Mouse (Mus musculus) ES-CJ7 (cell line): ENCODE data around the gene Parp11.

ENCODE experiments used
- DNase-seq: peaks from one replicate; pipeline ENCODE4 v3.0.0; 2011; ENCODE audit warnings: low read depth, low spot score

Gene Parp11

DNA sequence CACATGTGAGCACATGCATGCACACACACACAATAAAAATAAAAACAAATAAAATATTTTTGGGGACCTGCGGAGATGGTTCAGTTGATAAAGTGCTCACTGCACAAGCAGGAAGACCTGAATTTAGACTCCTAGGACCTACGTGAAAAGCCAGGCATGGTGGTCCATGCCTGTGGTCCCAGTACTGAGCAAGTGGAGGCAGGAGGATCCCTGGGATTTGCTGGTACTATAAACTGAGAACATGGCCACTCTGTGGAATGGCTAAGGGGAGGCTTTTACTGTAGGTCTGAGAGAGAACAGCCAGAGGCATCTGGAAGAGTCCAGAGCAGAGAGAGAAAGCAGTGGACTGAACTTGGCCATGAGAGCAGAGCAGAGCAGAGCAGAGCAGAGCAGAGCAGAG, 48.6 kb downstream of the Parp11 start:
- DNase-seq, result no peak

DNA sequence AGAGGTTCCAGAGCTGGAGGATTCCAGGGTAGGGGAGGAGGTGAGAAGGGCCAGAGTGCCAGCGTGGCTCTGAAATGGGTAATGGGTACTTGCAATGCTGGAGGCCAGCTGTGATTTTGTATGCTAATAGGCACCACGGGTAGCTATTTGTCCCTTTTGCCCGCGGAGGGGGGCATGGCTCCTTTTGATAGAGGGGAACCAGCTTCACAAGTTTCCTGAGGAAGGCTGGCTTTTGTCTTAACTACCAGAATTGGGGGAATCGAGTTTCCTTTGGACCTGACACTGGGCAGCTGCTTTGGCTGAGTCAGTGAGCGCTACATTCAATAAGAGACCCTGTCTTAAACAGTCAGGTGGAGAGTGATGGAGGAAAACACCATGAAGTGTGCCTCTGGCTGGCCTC, 49.2 kb downstream of the Parp11 start:
- no peak for DNase-seq

DNA sequence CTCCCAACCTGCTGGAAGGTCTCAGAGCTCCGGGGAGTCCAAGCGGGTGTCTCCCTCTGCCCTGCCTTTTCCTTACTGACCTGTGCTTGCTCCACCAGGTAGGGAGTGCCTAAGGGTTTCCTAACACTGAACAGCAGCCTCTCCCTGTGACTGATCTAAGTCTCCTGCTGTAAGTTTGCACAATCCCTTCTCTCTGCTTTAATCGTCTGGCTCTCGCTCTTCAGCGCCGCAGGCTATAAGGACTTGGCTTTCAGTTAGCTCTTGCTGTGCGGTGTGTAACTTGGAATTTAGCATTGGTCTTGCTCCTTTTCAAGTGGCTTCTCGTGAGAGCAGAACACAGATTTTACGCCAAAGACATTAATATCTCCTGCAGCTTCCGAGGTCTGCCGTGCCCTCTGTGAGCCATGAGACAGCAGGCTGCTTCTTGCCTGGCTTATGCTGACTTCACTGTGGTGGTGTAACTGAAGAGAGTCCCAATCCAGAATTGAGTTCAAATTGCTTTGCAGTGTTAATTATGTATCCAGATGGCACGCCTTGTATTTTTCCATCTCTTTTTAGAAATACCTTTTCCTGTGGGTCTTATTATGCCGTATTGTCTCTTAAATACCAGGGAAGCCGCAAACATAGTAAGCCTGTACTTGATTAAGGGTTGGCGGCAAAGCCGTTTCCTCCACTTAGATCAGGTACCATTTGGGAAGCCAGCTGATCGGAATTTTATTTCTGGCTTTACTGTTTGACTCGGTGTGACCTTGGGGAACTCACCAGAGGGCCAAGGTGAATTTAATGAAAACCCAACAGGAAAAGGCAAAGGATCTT, 50.4 kb downstream of the Parp11 start:
- DNase-seq, result no peak

DNA sequence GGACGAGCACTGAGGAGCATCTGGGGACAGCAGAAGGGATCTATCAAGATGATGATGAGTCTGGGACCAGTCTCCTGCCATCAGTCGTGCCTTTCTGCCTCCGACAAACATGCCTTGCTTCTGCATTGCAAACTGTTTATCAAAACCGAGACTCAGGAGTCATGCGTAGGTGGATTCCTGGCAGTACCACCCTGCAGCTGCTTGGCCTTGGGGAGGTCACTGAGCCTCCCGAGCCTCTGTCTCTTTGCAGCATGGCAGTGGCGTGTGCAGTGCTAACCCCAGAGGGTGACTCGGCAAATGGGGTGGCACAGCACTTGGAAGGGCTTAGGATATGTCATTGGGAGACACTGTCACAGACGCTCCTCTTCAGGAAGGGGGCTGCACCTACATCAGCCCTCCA, 53.5 kb downstream of the Parp11 start:
- DNase-seq, result no peak

DNA sequence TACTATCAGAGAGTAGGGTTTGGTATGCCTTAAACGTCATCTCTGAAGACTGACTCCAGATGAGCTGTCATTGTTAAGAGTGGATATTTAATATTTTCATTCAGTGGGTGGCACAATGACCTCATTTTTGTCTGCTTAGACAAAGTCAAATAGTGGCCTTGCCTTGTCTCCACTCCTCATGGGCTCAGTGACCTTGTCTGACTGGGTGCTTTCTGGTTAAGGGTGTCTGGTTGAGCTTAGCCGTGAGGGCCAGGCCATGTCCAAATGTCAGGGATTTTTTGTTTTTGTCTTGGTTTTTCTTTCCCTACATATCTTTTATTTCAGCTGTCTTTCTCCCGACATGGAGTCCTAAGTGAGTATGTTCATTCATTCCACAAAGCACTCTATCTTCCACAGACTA, 54.2 kb downstream of the Parp11 start:
- DNase-seq, result no peak

DNA sequence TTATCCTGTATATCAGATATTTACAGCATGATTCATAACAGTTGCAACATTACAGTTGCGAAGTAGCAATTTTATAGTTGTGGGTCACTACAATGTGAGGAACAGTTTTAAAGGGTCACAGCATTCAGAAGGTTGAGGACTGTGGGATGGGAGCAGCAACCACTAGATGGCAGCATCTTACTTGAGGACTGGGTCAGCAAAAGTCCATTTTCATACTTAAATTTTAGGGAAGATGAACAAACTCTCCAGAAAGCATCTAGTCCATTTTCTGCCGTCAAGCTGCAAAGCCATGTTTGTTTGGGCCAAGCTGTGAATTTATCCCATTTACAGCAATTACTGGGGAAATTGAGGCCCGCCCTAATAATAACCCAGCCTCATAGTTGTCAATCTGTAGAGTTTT, 55.9 kb downstream of the Parp11 start:
- peak; percentile 55 for DNase-seq

DNA sequence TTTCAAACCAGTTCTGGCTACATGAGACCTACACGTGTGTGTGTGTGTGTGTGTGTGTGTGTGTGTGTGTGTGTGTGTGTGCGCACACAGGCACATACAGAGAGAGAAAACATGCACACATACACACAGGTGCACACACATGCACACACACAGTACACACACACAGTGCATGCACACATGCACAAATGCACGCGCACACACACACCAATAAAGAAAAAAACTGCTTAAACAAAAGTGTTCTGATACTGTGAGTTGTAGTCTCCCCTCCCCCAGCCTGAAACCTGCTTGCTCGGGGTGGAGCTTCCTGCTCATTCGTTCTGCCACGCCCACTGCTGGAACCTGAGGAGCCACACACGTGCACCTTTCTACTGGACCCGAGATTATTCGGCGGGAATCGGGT, 67.1 kb downstream of the Parp11 start:
- DNase-seq, result peak; percentile 40

DNA sequence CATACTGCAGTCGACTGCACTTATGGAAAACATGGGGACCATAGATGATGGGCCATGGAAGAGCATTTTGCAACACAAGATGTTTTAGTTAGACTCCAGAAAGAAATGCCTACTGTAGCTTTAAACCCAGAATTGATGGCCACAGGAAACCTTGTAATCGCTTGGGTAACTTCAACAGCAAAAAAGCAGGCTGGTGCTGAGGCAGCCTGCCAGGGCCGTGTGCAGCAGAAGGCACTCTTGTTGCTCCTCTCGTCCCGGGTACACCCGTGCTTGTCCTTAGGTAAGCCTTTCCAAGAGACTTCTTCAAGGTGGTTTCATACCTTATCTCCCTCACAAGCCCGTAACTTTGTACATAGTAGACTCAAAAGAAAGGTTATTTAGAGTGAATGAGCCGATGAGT, 74.5 kb downstream of the Parp11 start:
- no peak for DNase-seq

DNA sequence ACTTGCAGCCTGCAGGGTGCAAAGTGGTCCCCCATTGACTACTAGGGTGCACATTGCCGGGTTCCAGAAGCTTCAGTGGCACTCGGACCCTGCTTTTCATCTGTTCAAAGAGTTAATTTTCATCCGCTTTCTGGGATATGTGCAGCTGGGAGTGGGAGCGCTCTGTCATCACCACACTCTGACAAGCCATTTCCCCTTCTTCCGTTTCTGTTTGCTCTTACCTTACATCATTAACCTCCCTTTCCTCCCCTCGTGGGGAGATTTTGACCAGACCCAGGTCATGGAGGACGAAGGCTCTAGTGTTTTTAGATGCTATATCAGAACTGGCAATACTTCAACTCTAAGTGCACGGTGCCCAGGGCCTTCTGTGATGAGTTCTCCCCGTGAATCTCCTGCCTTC, 75.7 kb downstream of the Parp11 start:
- no peak for DNase-seq

DNA sequence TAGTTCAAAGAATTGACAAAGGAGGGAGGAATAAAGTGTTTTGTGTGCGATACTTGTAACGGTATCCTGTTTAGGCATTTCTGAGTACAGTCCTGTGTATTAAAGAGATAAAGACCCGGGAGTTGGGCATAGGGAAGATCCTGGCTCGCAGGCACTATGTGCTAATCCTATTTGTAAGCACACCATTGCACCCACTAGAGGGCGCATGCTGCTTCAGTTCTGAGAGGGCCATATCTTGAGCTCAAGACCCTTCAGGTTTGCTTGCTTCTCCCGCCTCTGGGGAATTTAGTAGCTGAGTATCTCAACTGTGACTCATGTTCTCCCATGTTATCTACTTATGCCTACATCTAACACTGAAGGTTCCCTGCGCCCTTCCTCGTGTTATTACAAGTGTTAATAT, 77.8 kb downstream of the Parp11 start:
- peak; percentile 94 for DNase-seq

DNA sequence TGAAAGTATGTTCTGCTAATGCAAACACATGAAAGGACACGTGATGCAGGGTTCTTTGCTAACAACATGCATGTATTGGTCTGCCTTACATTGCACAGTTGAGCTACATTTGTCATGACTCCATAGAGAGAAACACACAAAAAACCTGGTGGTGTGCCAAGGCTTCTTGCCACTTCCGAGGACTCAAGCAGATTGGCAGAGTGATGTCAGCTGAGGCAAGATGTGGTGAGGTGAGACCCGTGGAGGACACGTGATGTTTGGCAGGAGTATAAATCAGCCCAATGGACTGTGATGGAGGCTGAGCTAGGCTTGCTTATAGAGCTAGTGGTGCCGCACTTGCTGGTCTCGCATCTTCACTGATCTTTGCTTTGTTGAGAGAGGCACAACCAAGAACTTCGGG, 82.0 kb downstream of the Parp11 start:
- DNase-seq, result no peak

DNA sequence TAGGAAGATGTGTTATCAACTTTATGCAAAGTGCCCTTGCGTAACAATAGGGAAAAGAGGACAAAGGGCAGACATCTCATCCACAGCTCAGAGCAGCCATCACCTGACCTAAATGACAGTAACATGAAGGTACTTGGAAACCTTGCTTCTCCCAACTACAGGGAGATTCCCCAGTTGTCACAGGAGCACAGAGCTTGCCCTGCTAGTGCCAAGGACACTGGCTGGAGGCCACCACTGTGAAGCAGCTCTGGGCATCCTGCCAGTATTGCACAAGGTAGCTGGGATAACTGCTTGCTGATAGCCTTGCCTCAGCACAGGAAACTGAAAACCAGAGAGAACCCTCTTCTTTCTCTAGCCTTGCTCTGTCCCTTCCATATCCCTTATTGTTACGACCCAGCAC, 82.8 kb downstream of the Parp11 start:
- no peak for DNase-seq

DNA sequence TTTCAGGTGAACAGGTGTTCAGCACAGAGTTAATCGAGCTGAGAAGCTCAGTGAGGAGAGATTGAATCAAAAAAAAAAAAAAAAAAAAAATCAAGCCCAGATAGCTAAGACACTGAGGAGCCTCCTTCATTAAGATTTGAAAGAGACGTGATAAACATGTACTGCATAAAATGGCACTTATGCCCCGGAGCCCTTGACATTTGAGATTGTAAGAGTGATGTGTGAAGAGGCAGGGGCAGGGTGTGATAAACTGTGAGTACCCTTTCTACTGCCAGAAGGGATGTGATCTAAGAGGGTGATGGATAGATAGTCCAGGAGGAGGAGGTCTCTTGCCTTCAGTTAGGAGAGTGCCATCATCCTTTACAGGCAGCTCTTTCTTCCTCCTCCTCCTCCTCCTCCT, 83.6 kb downstream of the Parp11 start:
- no peak for DNase-seq

DNA sequence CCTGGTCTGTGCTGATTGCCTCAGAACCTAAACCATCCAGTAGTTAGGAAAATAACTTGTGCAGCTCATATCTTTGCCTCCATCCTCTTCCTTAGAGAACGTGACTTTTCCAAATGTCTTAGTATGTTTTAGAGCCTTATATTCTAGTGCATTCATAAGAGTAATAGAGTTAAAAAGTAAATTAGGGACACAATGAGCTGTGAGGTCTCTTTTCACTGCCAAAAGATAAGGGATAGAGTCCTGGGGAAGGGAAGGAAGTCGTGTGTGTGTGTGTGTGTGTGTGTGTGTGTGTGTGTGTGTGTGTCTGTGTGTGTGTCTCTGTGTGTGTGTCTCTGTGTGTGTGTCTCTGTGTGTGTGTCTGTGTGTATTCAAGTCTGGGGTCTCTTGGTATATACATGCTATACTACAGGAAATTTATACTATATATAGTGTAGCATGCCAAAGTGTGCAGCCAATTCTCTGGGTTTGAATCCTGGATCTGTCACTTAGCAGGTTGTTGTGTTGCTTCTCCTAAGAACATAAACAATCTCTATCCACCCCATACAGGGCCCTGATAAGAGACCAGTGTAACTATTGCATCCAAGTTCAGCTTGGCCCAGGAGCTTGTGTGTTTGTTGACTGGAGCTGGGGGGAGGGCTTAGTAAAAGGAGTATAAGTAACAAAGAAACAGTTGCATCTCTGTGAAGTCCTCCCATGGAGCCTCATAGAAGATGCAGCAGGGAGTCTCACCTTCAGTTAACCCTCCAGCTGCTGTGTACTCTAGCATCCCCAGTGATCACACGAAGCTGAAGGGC, 85.0 kb downstream of the Parp11 start:
- DNase-seq, result no peak

DNA sequence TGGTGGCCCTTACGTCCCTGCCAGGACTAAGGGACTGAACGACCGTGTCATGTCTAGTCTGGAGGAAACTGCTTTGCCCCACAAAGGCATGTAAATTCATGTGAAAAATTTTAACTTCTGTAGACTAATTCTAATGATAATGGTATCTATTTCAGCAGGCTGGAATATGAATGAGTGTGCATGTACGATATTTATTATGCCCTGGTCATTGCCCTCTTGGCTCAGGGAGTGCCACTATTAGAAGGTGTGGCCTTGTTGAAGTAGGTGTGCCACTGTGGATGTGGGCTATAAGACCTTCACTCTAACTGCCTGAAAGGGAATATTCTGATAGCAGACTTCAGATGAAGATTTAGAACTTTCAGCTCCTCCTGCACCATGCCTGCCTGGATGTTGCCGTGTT, 85.7 kb downstream of the Parp11 start:
- DNase-seq, result no peak

DNA sequence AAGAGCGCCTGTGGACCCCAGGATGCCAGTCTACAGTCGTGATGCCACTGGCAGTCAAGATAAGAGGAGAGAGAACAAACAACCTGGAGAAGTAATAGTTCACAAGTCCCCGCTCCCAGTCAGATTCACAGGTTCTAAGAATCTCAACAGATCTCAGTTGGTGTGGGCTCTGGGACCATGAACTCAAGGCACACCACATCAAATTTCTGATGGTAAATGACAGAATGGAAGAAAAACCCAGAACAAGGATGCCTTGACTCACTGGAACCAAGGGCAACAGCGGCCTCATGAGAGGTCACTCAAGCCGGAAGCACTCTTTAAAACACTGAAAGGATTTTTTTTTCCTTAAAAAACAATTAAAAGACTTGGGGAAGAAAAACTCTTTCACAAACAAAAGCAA, 87.1 kb downstream of the Parp11 start:
- no peak for DNase-seq

DNA sequence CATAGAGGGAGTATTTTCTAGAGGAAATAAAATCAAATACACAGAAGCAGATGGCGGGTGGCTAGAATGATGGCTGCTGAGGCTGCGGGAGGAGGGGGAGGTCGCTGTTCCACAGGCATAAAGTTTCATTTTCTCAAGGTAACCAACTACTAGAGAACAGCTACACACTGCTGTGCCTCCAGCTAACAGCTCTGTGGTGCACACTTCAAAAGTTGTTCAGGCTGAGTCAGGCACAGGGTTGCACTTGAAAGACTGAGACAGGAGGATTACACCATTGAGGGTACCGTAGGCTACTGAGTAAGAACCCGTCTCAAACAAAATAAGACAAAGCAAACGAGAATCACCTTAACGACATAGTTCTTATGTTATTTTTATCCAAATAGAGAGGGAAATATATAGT, 90.4 kb downstream of the Parp11 start:
- no peak for DNase-seq

DNA sequence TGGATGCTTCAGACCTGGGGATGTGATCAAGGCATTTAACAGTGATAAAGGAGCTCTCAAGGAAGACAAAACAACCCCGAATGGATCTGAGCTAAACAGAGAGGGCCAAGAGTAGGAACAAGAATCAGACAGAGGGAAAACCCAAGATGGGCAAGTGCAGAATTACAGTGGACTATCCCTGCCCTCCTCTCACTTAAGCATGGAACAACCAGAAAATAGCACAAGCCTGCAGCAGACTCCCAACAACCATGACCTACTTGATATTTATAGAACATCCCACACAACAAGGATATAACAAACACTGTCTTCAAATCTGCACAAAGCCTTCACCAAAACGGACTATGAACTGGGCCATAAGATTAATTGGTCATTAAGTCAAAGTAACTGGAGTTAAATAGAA, 91.5 kb downstream of the Parp11 start:
- no peak for DNase-seq

DNA sequence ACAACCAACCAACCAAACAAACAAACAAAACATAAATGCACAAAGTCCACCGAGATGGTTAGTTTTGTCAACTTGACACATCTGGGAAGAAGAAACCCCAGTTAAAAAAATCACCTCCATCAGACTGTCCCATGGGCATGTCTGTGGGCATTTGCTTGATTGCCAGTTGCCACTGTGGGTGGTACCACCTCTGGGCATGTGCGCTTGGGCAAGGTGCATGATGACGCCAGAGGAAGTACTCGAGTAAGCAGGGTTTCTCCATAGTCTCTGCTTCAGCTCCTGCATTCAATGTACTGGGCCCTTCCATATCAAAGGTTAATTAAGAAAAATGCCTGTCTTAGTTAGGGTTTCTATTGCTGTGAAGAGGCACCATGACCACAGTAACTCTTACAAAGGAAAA, 92.6 kb downstream of the Parp11 start:
- DNase-seq, result no peak

DNA sequence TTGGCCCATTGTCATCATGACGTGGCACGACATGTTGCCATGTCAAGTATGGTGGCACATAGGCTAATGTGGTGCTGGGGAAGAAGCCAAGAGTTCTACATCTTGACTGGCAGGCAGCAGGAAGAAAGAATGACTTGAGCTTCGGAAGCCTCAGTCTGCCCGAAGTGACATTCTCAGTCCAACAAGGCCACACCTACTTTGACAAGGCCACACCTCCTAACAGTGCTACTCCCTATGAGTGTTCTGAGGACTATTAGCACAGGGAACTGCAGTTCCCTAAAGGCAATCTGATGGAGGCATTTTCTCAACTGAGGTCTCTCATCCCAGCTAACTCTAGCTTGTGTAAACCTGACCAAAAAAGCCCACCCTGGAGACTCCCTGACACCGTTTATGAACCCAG, 93.0 kb downstream of the Parp11 start:
- DNase-seq, result peak; percentile 19

DNA sequence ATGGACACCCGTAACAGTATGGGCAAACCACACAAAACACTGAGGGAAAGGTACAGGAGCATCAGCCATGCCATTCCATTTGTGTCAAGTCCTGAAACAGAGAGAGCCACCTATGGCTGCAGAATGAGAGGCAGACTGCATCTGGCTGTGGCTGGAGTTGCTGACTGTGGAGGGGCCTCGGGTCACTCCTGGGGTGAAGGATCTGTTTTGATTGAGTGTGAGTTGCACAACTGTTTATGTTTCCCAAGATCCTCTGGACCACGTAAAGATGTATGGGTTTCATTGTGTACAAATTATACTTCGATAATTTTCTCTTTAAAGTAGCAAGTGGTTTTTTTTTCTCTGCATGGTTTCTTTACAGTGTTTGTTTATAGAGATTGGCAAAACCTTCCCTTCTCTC, 93.9 kb downstream of the Parp11 start:
- DNase-seq, result no peak

DNA sequence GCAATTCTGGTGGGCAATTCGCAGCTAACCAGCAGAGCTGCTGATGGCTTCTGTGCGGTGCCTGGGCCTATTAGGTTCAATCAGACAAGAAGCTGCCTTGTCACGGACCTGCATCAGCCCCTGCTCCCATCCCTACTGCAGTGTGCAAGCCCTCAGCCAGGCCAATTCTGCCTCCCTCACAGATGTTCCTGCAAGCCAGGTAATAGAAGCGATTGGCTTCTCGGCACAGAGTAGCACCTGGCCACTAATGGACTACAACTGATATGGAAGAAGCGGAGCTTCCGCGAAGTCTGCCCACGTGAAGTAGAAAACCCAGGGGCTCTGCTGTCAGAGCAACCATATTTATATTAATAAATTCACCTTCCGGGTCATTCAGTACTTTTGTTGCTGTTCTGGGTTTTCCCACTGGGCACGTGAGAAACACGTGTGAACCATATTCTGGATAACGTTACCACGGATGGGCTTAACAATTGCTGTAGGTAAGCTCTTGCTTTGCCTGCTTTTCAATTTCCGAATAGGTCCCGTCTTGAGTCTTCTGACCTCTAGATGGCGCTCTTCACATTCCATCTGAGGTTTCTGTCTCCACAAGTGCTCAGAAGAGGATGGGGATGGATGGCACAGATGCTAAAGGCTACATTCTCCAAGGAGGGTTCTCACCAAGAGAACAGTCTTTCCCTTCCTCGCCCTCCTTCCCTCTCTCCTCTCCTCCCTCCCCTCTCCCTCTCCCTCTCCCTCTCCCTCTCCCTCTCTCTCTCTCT, 95.2 kb downstream of the Parp11 start:
- DNase-seq, result peak; percentile 91
